Mouse (Mus musculus): ENCODE measurements around the gene Dock8.

DNA sequence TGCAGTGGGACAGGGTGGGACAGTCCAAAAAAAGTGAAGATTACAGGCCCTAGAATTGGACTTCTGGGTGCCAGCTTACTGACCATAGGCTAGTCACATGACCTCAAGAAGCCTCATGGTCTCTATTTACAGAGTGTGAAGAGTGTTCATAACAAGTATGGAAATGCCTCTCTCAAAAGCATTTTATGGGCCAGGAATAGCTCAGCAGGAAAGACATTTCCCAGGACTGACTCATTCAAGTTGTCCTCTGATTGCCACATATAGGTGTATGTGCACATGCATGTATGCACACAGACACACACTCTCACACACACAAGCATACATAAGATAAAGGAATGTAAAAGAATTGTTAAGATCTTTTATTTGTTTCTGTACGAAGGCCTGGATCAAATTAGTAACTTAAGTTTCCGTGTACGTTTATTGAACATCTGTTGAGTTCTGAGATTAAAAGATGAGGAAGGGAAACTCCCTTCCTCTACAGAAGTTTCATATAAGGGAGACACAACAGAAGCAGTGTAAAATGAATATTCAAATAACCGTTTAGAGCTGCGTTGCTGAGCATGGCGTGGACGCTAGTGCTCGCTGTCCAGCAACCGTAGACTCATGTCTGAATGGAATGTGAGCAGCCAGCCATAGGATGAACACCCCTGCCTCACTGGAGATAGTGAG lies 63.0 kb downstream of the Dock8 start:
- TF ChIP-seq CTCF (IDR thresholded peaks at IDR 0.05; ENCODE audit: borderline replicate concordance, insufficient read depth, low read depth, low read length): no peak
- no peak for TF ChIP-seq POLR2A (IDR thresholded peaks at IDR 0.05; ENCODE audit: borderline replicate concordance, insufficient read depth, low read length)

All from cerebellum, adult 2 months (tissue).